Mouse (Mus musculus) lung, postnatal 0 days (tissue): ENCODE results near the gene Ncs1.

ENCODE experiments used
- CTCF ChIP-seq: IDR thresholded peaks from 2 replicates; pipeline ENCODE4 v1.5.1; 2016; ENCODE audit warnings: antibody characterized with exemption, mild to moderate bottlenecking
- EP300 ChIP-seq: IDR thresholded peaks from 2 replicates; pipeline ENCODE4 v1.6.1; 2016; ENCODE audit warnings: antibody characterized with exemption, mild to moderate bottlenecking, control low read depth

GRCm38 (mm10) chr2:31296395-31296794 is 50.8 kb downstream of the Ncs1 start:
- TF ChIP-seq CTCF (no peak), EP300 (no peak)
